Mouse (Mus musculus): ENCODE data around the gene Nr1h3. TPM values are rescaled to one million over a fixed set of nuclear protein-coding genes. Genes with fewer than 3 reads are reported as not detected.

Nr1h3 gene
- polyA plus RNA-seq, 1 experiment = 0.56 TPM

- TF ChIP-seq GATA1 (IDR thresholded peaks at IDR 0.05; ENCODE audit: low read length) = no peak
Observed at GRCm38 (mm10) chr2:91163532-91163931, 39.1 kb downstream of the Nr1h3 start.

- TF ChIP-seq GATA1 (IDR thresholded peaks at IDR 0.05; ENCODE audit: low read length) = no peak
Observed at GRCm38 (mm10) chr2:91162952-91163351, 39.7 kb downstream of the Nr1h3 start.

- no peak for TF ChIP-seq GATA1 (IDR thresholded peaks at IDR 0.05; ENCODE audit: low read length)
Observed at GRCm38 (mm10) chr2:91160591-91160990, 42.0 kb downstream of the Nr1h3 start.

GRCm38 (mm10) chr2:91157002-91157752 is 45.5 kb downstream of the Nr1h3 start:
- no peak for TF ChIP-seq GATA1 (IDR thresholded peaks at IDR 0.05; ENCODE audit: low read length)

GRCm38 (mm10) chr2:91154091-91154490 is 48.5 kb downstream of the Nr1h3 start:
- no peak for TF ChIP-seq GATA1 (IDR thresholded peaks at IDR 0.05; ENCODE audit: low read length)

GRCm38 (mm10) chr2:91152885-91153377 is 49.7 kb downstream of the Nr1h3 start:
- TF ChIP-seq GATA1 (IDR thresholded peaks at IDR 0.05; ENCODE audit: low read length) = no peak

- no peak for TF ChIP-seq GATA1 (IDR thresholded peaks at IDR 0.05; ENCODE audit: low read length)
Observed at GRCm38 (mm10) chr2:91151331-91151730, 51.3 kb downstream of the Nr1h3 start.

GRCm38 (mm10) chr2:91148101-91148500 is 54.5 kb downstream of the Nr1h3 start:
- TF ChIP-seq GATA1 (IDR thresholded peaks at IDR 0.05; ENCODE audit: low read length) = no peak

- no peak for TF ChIP-seq GATA1 (IDR thresholded peaks at IDR 0.05; ENCODE audit: low read length)
Observed at GRCm38 (mm10) chr2:91143401-91143800, 59.2 kb downstream of the Nr1h3 start.

- TF ChIP-seq GATA1 (IDR thresholded peaks at IDR 0.05; ENCODE audit: low read length) = no peak
Observed at GRCm38 (mm10) chr2:91142920-91143319, 59.7 kb downstream of the Nr1h3 start.

GRCm38 (mm10) chr2:91139764-91140163 is 62.9 kb downstream of the Nr1h3 start:
- no peak for TF ChIP-seq GATA1 (IDR thresholded peaks at IDR 0.05; ENCODE audit: low read length)

- TF ChIP-seq GATA1 (IDR thresholded peaks at IDR 0.05; ENCODE audit: low read length) = no peak
Observed at GRCm38 (mm10) chr2:91139311-91139710, 63.3 kb downstream of the Nr1h3 start.

- TF ChIP-seq GATA1 (IDR thresholded peaks at IDR 0.05; ENCODE audit: low read length) = no peak
Observed at GRCm38 (mm10) chr2:91137481-91137880, 65.2 kb downstream of the Nr1h3 start.

GRCm38 (mm10) chr2:91136513-91137412 is 65.9 kb downstream of the Nr1h3 start:
- no peak for TF ChIP-seq GATA1 (IDR thresholded peaks at IDR 0.05; ENCODE audit: low read length)

Other genes with a start within 250 kb of the Nr1h3 start
- gene Rapsn, start 167.2 kb downstream of the Nr1h3 start, polyA plus RNA-seq (2012) = 0.37 and 0.69 TPM in 2 replicates
- 148 and 174 TPM in 2 replicates for gene Psmc3, start 148.8 kb downstream of the Nr1h3 start, polyA plus RNA-seq (2012)
- 8.1 and 11.5 TPM in 2 replicates for gene Slc39a13, start 132.4 kb downstream of the Nr1h3 start, polyA plus RNA-seq (2012)
- 33.1 and 50.9 TPM in 2 replicates for gene Spi1, start 120.4 kb downstream of the Nr1h3 start, polyA plus RNA-seq (2012)
- not detected in 2 replicates for gene Mybpc3, start 84.7 kb downstream of the Nr1h3 start, polyA plus RNA-seq (2012)
- 11.5 and 12.1 TPM in 2 replicates for gene Madd, start 19.0 kb downstream of the Nr1h3 start, polyA plus RNA-seq (2012)
- gene Acp2, start 51 bp upstream of the Nr1h3 start, polyA plus RNA-seq (2012) = 2.7 and 6.7 TPM in 2 replicates
- gene Ddb2, start 34.1 kb upstream of the Nr1h3 start, polyA plus RNA-seq (2012) = 0.79 and 1.1 TPM in 2 replicates
- gene Pacsin3, start 53.1 kb upstream of the Nr1h3 start, polyA plus RNA-seq (2012) = 0.45 and 0.52 TPM in 2 replicates
- gene Arfgap2, start 62.1 kb upstream of the Nr1h3 start, polyA plus RNA-seq (2012) = 54.8 and 58.0 TPM in 2 replicates
- gene 1110051M20Rik, start 241.9 kb upstream of the Nr1h3 start, polyA plus RNA-seq (2012) = 0.08 and 0.12 TPM in 2 replicates

Data from G1E-ER4 (cell line).